Mouse (Mus musculus) midbrain, postnatal 0 days (tissue): ENCODE measurements at regions not wholly inside any gene's neighbourhood (a gene's known extent, or its start where the extent isn't known, plus 50 kb on each side); places are given as distances from the start of the nearest gene placed in this dataset.

ENCODE experiments used
- ATAC-seq: fragments of 200-750 bp; cut with Nextera tagmentation; 2 replicates; pipeline ENCODE4 v1.8.0; 2017; ENCODE audit warnings: moderate number of reproducible peaks, mild to moderate bottlenecking, moderate TSS enrichment, moderate library complexity; ENCODE audit not compliant: low FRiP score
- DNase-seq: peaks from one replicate; pipeline ENCODE4 v3.0.0-alpha.2; 2015; ENCODE audit warnings: low spot score
- H3K27ac ChIP-seq: fragments of 300-500 bp; sonication (generic); 2 replicates; pipeline ENCODE4 v1.5.1; 2014; ENCODE audit warnings: low read depth, mild to moderate bottlenecking, low read length, mixed read lengths
- H3K27me3 ChIP-seq: fragments of 300-500 bp; sonication (generic); 2 replicates; pipeline ENCODE4 v1.6.1; 2014; ENCODE audit warnings: low read length, control low read depth, mixed read lengths; ENCODE audit not compliant: insufficient read depth
- H3K36me3 ChIP-seq: fragments of 300-500 bp; sonication (generic); 2 replicates; pipeline ENCODE4 v1.6.1; 2014; ENCODE audit warnings: low read length, control low read depth, mixed read lengths; ENCODE audit not compliant: insufficient read depth
- H3K4me1 ChIP-seq: fragments of 300-500 bp; sonication (generic); 2 replicates; pipeline ENCODE4 v1.6.1; 2014; ENCODE audit warnings: mild to moderate bottlenecking, control low read depth, antibody characterized with exemption, low read length, mixed read lengths; ENCODE audit not compliant: insufficient read depth
- H3K4me2 ChIP-seq: fragments of 300-500 bp; sonication (generic); 2 replicates; pipeline ENCODE4 v1.6.1; 2014; ENCODE audit warnings: low read depth, mild to moderate bottlenecking, low read length, mixed read lengths; ENCODE audit not compliant: poor library complexity, severe bottlenecking
- H3K4me3 ChIP-seq: fragments of 300-500 bp; sonication (generic); 2 replicates; pipeline ENCODE4 v1.5.1; 2014; ENCODE audit warnings: low read depth, mild to moderate bottlenecking, low read length, moderate library complexity
- H3K9ac ChIP-seq: fragments of 300-500 bp; sonication (generic); replicated peaks from 2 replicates; pipeline ENCODE4 v1.6.1; 2014; ENCODE audit warnings: mild to moderate bottlenecking, low read length, moderate library complexity, mixed read lengths; ENCODE audit not compliant: poor library complexity, severe bottlenecking
- H3K9me3 ChIP-seq: fragments of 300-500 bp; sonication (generic); 2 replicates; pipeline ENCODE4 v1.6.1; 2016; ENCODE audit warnings: low read length, control low read depth
- CTCF ChIP-seq: IDR thresholded peaks from 2 replicates; pipeline ENCODE4 v1.5.1; 2016; ENCODE audit warnings: antibody characterized with exemption, mild to moderate bottlenecking
- WGBS: fragments of 180-500 bp; shearing (Covaris S2); extraction: QIAGEN DNeasy Blood & Tissue Kit; methylation state at CpG from one replicate; pipeline ENCODE4 v1.1.7; 2014; 5-methylcytosine and 5-hydroxymethylcytosine counted together

DNA sequence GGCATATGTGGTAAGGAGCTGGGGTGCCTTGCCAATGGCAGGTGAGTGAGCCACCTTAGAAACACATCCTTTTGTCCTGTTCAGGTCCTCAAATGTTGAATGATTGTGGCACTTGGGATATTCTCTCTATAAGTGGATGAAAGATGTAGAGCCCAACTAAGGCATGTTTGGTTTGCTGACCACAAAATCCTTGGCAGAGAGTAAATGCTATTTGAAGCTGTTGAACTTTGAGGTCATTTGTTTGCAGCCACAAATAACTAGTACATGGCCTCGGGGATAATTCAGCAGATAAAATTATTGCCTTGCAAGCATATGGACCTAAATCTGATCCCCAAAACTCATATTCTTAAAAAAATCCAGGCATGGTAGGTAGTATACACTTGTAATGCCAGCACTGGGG is 281.2 kb downstream of the Cd47 start:
- H3K4me2 ChIP-seq, result no peak overlapping the region
- no peak overlapping the region for H3K4me3 ChIP-seq
- TF ChIP-seq CTCF, result no peak
- no peak overlapping the region for H3K27ac ChIP-seq
- H3K9me3 ChIP-seq, result peaks cover 4% of the 10 kb centered on the region; the same call in 1 of the 2 replicates
- WGBS, result 78% methylated on average over 1 of the region's 1 CpGs
- no peaks in the 10 kb centered on the region for H3K36me3 ChIP-seq
- H3K4me1 ChIP-seq, result no peaks in the 10 kb centered on the region
- DNase-seq (no peak), ATAC-seq (no peak)
- H3K27me3 ChIP-seq, result no peaks in the 10 kb centered on the region
- H3K9ac ChIP-seq, result no peak overlapping the region

- Histone ChIP-seq H3K4me1 (no peaks in the 10 kb centered on the region), H3K9me3 (no peaks in the 10 kb centered on the region), H3K27me3 (no peaks in the 10 kb centered on the region), H3K36me3 (no peaks in the 10 kb centered on the region), H3K4me3 (no peak overlapping the region), H3K27ac (no peak overlapping the region), H3K4me2 (no peak overlapping the region), H3K9ac (no peak overlapping the region)
- ATAC-seq (no peak), DNase-seq (no peak)
- no peak for TF ChIP-seq CTCF
- 95% methylated on average over 1 of the region's 1 CpGs for WGBS
Observed at GRCm38 (mm10) chr16:50092318-50092717, 292.0 kb downstream of the Cd47 start.

DNA sequence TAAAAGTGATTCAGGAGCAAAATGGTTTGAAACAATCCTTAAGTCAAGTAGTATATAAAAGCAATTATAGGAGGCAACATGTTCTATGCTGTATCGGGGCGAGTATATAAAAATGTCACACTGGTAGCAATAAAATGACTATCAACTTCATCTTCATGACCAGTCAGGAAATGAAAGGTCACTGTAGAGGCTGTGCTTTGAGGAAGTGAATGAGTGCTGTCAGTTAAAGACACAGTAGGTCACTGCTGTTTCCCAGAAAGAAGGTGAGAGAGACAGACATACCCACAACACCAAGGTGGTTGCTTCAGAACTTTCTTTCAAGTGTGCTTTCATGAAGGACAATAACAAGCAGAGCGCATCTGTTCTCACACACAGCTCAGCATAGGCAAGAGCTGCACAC is 292.4 kb downstream of the Cd47 start:
- no peaks in the 10 kb centered on the region for H3K27me3 ChIP-seq
- ATAC-seq (no peak), DNase-seq (no peak)
- TF ChIP-seq CTCF, result no peak
- H3K4me2 ChIP-seq, result no peak overlapping the region
- 96% methylated on average over 3 of the region's 3 CpGs for WGBS
- H3K4me1 ChIP-seq, result no peaks in the 10 kb centered on the region
- no peak overlapping the region for H3K27ac ChIP-seq
- H3K9me3 ChIP-seq, result no peaks in the 10 kb centered on the region
- H3K36me3 ChIP-seq, result no peaks in the 10 kb centered on the region
- no peak overlapping the region for H3K9ac ChIP-seq
- no peak overlapping the region for H3K4me3 ChIP-seq

- TF ChIP-seq CTCF, result no peak
- Histone ChIP-seq H3K36me3 (no peaks in the 10 kb centered on the region), H3K4me3 (no peak overlapping the region), H3K9me3 (no peaks in the 10 kb centered on the region), H3K9ac (no peak overlapping the region), H3K27ac (no peak overlapping the region), H3K27me3 (no peaks in the 10 kb centered on the region), H3K4me2 (no peak overlapping the region), H3K4me1 (no peaks in the 10 kb centered on the region)
- ATAC-seq, result no peak
- no peak for DNase-seq
- WGBS, result 79% methylated on average over 6 of the region's 6 CpGs
Observed at GRCm38 (mm10) chr16:50095858-50096551, 295.7 kb downstream of the Cd47 start.

GRCm38 (mm10) chr16:50096563-50096962 is 296.2 kb downstream of the Cd47 start:
- Histone ChIP-seq H3K9ac (no peak overlapping the region), H3K4me1 (no peaks in the 10 kb centered on the region), H3K4me2 (no peak overlapping the region), H3K4me3 (no peak overlapping the region), H3K27me3 (no peaks in the 10 kb centered on the region), H3K36me3 (no peaks in the 10 kb centered on the region), H3K9me3 (no peaks in the 10 kb centered on the region), H3K27ac (no peak overlapping the region)
- no peak for TF ChIP-seq CTCF
- DNase-seq (no peak), ATAC-seq (no peak)
- 85% methylated on average over 2 of the region's 2 CpGs for WGBS

DNA sequence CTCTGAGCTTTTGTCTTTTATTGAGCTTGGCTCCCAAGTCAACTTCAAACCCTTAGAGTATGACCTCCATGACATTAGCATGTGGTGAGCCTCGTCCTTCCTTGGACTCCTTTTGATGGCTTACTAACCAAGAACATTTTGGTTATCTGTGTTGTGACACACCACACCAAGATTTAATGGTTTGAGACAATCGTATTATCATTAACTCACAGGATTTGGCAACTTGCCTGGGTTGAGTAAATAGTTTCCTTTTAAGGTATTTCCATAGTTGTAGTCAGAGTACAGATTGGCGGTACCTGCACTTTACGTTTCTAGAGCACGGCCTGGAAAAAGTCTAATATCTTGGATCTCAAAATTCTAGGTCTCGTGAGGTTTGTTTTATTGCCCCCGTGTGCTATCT is 303.0 kb downstream of the Cd47 start:
- Histone ChIP-seq H3K27ac (no peak overlapping the region), H3K4me1 (no peaks in the 10 kb centered on the region), H3K36me3 (no peaks in the 10 kb centered on the region), H3K9ac (no peak overlapping the region), H3K4me3 (no peak overlapping the region), H3K27me3 (no peaks in the 10 kb centered on the region), H3K4me2 (no peak overlapping the region), H3K9me3 (no peaks in the 10 kb centered on the region)
- DNase-seq (no peak), ATAC-seq (no peak)
- 88% methylated on average over 7 of the region's 7 CpGs for WGBS
- no peak for TF ChIP-seq CTCF
